Mouse (Mus musculus): Measurements from ENCODE around the gene Hist2h3c2. TPM values are rescaled to one million over a fixed set of nuclear protein-coding genes. Genes with fewer than 3 reads are reported as not detected.
A peak's percentile ranks its signal among the peaks of the same experiment; 100 is the strongest.
"Not testable (repeated sequence)": the region's sequence is repeated elsewhere in the genome, so short reads cannot be mapped to it uniquely, and the experiment has no call there.

Hist2h3c2 gene
- polyA plus RNA-seq, 1 experiment from 2014 or later: 5.3 TPM

GRCm38 (mm10) chr3:96269511-96270474 lies 30.9 kb upstream of the Hist2h3c2 start, which contains the start of gene Hist2h2bb:
Gene Hist2h2bb, plus strand, starts transcription at chr3:96269752.
- H3K36me3 ChIP-seq (ENCODE audit: control insufficient read depth, insufficient read depth, low read length): no peaks in the 10 kb centered on the region
- peak; percentile 95 for ATAC-seq (ENCODE audit: low read depth)
- no peaks in the 10 kb centered on the region for H3K9me3 ChIP-seq (ENCODE audit: control insufficient read depth, low read length)
- WGBS: under 1% methylated on average over 45 of the region's 45 CpGs
- H3K9ac ChIP-seq (ENCODE audit: low read depth, low read length): peak within 1 kb of the TSS; percentile 80
- DNase-seq (ENCODE audit: low spot score): peak; percentile 100
- H3K27ac ChIP-seq (replicated peaks; ENCODE audit: low read depth, low read length): peak within 1 kb of the TSS; percentile 98
- peak within 1 kb of the TSS; percentile 79 for H3K4me2 ChIP-seq (ENCODE audit: low read depth, low read length)
- peak within 1 kb of the TSS; percentile 50 for H3K4me3 ChIP-seq (ENCODE audit: low read depth, low read length)
- H3K27me3 ChIP-seq (replicated peaks; ENCODE audit: control insufficient read depth, insufficient read depth, low read length): no peaks in the 10 kb centered on the region
- peaks cover 5% of the 10 kb centered on the region for H3K4me1 ChIP-seq (ENCODE audit: control insufficient read depth, insufficient read depth, low read length)

- WGBS: under 1% methylated on average over 8 of the region's 44 CpGs
- peak overlapping the region; percentile 50 for H3K4me3 ChIP-seq (ENCODE audit: low read depth, low read length)
- not testable (repeated sequence) for H3K36me3 ChIP-seq (ENCODE audit: control insufficient read depth, insufficient read depth, low read length); DNase-seq (ENCODE audit: low spot score); H3K27me3 ChIP-seq (replicated peaks; ENCODE audit: control insufficient read depth, insufficient read depth, low read length); H3K9me3 ChIP-seq (ENCODE audit: control insufficient read depth, low read length)
- peak overlapping the region; percentile 71 for H3K9ac ChIP-seq (ENCODE audit: low read depth, low read length)
- peak; percentile 5 for ATAC-seq (ENCODE audit: low read depth)
- peak overlapping the region; percentile 98 for H3K27ac ChIP-seq (replicated peaks; ENCODE audit: low read depth, low read length)
- peak overlapping the region; percentile 79 for H3K4me2 ChIP-seq (ENCODE audit: low read depth, low read length)
- peaks cover 14% of the 10 kb centered on the region for H3K4me1 ChIP-seq (ENCODE audit: control insufficient read depth, insufficient read depth, low read length)
Measured at GRCm38 (mm10) chr3:96268776-96269378, 29.9 kb upstream of the Hist2h3c2 start.

- Histone ChIP-seq H3K4me2 (ENCODE audit: low read depth, low read length) (peak within 1 kb of the TSS; percentile 79), H3K9me3 (ENCODE audit: control insufficient read depth, low read length) (no peaks in the 10 kb centered on the region), H3K4me3 (ENCODE audit: low read depth, low read length) (peak within 1 kb of the TSS; percentile 50), H3K27ac (replicated peaks; ENCODE audit: low read depth, low read length) (peak within 1 kb of the TSS; percentile 98), H3K9ac (ENCODE audit: low read depth, low read length) (peak within 1 kb of the TSS; percentile 71), H3K27me3 (replicated peaks; ENCODE audit: control insufficient read depth, insufficient read depth, low read length) (no peaks in the 10 kb centered on the region), H3K4me1 (ENCODE audit: control insufficient read depth, insufficient read depth, low read length) (peaks cover 15% of the 10 kb centered on the region), H3K36me3 (ENCODE audit: control insufficient read depth, insufficient read depth, low read length) (no peaks in the 10 kb centered on the region)
- 24% methylated on average over 28 of the region's 30 CpGs for WGBS
- DNase-seq (ENCODE audit: low spot score): peak; percentile 97
- peak; percentile 72 for ATAC-seq (ENCODE audit: low read depth)
Measured at GRCm38 (mm10) chr3:96268051-96268775, 29.3 kb upstream of the Hist2h3c2 start, which contains the start of gene Hist2h3b. Gene Hist2h3b, plus strand, starts transcription at chr3:96268654.

GRCm38 (mm10) chr3:96267541-96267940 lies 28.6 kb upstream of the Hist2h3c2 start:
- H3K9ac ChIP-seq (ENCODE audit: low read depth, low read length): no peak overlapping the region
- H3K9me3 ChIP-seq (ENCODE audit: control insufficient read depth, low read length): no peaks in the 10 kb centered on the region
- 77% methylated on average over 4 of the region's 4 CpGs for WGBS
- H3K27ac ChIP-seq (replicated peaks; ENCODE audit: low read depth, low read length): peak overlapping the region; percentile 94
- no peak for ATAC-seq (ENCODE audit: low read depth)
- no peaks in the 10 kb centered on the region for H3K27me3 ChIP-seq (replicated peaks; ENCODE audit: control insufficient read depth, insufficient read depth, low read length)
- H3K36me3 ChIP-seq (ENCODE audit: control insufficient read depth, insufficient read depth, low read length): no peaks in the 10 kb centered on the region
- no peak for DNase-seq (ENCODE audit: low spot score)
- H3K4me2 ChIP-seq (ENCODE audit: low read depth, low read length): peak overlapping the region; percentile 55
- H3K4me1 ChIP-seq (ENCODE audit: control insufficient read depth, insufficient read depth, low read length): peaks cover 15% of the 10 kb centered on the region
- no peak overlapping the region; the same call in 1 of the 2 replicates for H3K4me3 ChIP-seq (ENCODE audit: low read depth, low read length)

- Histone ChIP-seq H3K27ac (replicated peaks; ENCODE audit: low read depth, low read length) (no peak overlapping the region), H3K9me3 (ENCODE audit: control insufficient read depth, low read length) (no peaks in the 10 kb centered on the region), H3K27me3 (replicated peaks; ENCODE audit: control insufficient read depth, insufficient read depth, low read length) (no peaks in the 10 kb centered on the region), H3K9ac (ENCODE audit: low read depth, low read length) (no peak overlapping the region), H3K4me1 (ENCODE audit: control insufficient read depth, insufficient read depth, low read length) (peaks cover 18% of the 10 kb centered on the region), H3K4me2 (ENCODE audit: low read depth, low read length) (no peak overlapping the region), H3K4me3 (ENCODE audit: low read depth, low read length) (no peak overlapping the region), H3K36me3 (ENCODE audit: control insufficient read depth, insufficient read depth, low read length) (no peaks in the 10 kb centered on the region)
- 85% methylated on average over 8 of the region's 8 CpGs for WGBS
- ATAC-seq (ENCODE audit: low read depth) (no peak), DNase-seq (ENCODE audit: low spot score) (no peak)
Measured at GRCm38 (mm10) chr3:96266132-96266710, 27.3 kb upstream of the Hist2h3c2 start.

GRCm38 (mm10) chr3:96264404-96264949 lies 25.6 kb upstream of the Hist2h3c2 start:
- no peak for DNase-seq (ENCODE audit: low spot score)
- Histone ChIP-seq H3K4me3 (ENCODE audit: low read depth, low read length) (peak overlapping the region; percentile 59; the same call in 1 of the 2 replicates), H3K4me2 (ENCODE audit: low read depth, low read length) (peak overlapping the region; percentile 76), H3K4me1 (ENCODE audit: control insufficient read depth, insufficient read depth, low read length) (peaks cover 18% of the 10 kb centered on the region), H3K27ac (replicated peaks; ENCODE audit: low read depth, low read length) (peak overlapping the region; percentile 99), H3K27me3 (replicated peaks; ENCODE audit: control insufficient read depth, insufficient read depth, low read length) (no peaks in the 10 kb centered on the region), H3K9me3 (ENCODE audit: control insufficient read depth, low read length) (no peaks in the 10 kb centered on the region), H3K36me3 (ENCODE audit: control insufficient read depth, insufficient read depth, low read length) (no peaks in the 10 kb centered on the region), H3K9ac (ENCODE audit: low read depth, low read length) (peak overlapping the region; percentile 75)
- no peak for ATAC-seq (ENCODE audit: low read depth)
- 72% methylated on average over 7 of the region's 7 CpGs for WGBS

GRCm38 (mm10) chr3:96263558-96264403 lies 24.9 kb upstream of the Hist2h3c2 start:
- H3K36me3 ChIP-seq (ENCODE audit: control insufficient read depth, insufficient read depth, low read length): no peaks in the 10 kb centered on the region
- no peaks in the 10 kb centered on the region for H3K27me3 ChIP-seq (replicated peaks; ENCODE audit: control insufficient read depth, insufficient read depth, low read length)
- no peaks in the 10 kb centered on the region for H3K9me3 ChIP-seq (ENCODE audit: control insufficient read depth, low read length)
- H3K9ac ChIP-seq (ENCODE audit: low read depth, low read length): peak overlapping the region; percentile 75
- peak overlapping the region; percentile 59 for H3K4me3 ChIP-seq (ENCODE audit: low read depth, low read length)
- 6% methylated on average over 27 of the region's 27 CpGs for WGBS
- DNase-seq (ENCODE audit: low spot score) (peak; percentile 74), ATAC-seq (ENCODE audit: low read depth) (peak; percentile 16; the same call in 1 of the 2 replicates)
- peak overlapping the region; percentile 76 for H3K4me2 ChIP-seq (ENCODE audit: low read depth, low read length)
- peak overlapping the region; percentile 99 for H3K27ac ChIP-seq (replicated peaks; ENCODE audit: low read depth, low read length)
- H3K4me1 ChIP-seq (ENCODE audit: control insufficient read depth, insufficient read depth, low read length): peaks cover 18% of the 10 kb centered on the region
